Mouse (Mus musculus): ENCODE measurements around the gene Rnf145.

- TF ChIP-seq CTCF (IDR thresholded peaks at IDR 0.05; ENCODE audit: low read depth), result no peak
- TF ChIP-seq EP300 (IDR thresholded peaks at IDR 0.05; ENCODE audit: low read depth), result no peak
Observed at GRCm38 (mm10) chr11:44562389-44563135, 43.8 kb downstream of the Rnf145 start.

All from heart, postnatal 0 days (tissue).